Mouse (Mus musculus) thymus, postnatal 14 days (tissue): Measurements from ENCODE around the gene Rad54l2.
A peak's percentile ranks its signal among the peaks of the same experiment; 100 is the strongest.

Experiments
- DNase-seq: peaks from one replicate; pipeline ENCODE4 v3.0.0; 2021

Rad54l2 gene

GRCm38 (mm10) chr9:106788812-106789321, at the start of gene Rad54l2:
Gene Rad54l2 (minus strand): TSS chr9:106789194.
- peak; percentile 86 for DNase-seq

GRCm38 (mm10) chr9:106822381-106823104, 33.5 kb upstream of the Rad54l2 start:
- DNase-seq, result peak; percentile 91

GRCm38 (mm10) chr9:106821618-106822380, 32.8 kb upstream of the Rad54l2 start, which contains the start of gene Dcaf1:
Gene Dcaf1 (plus strand): TSS chr9:106821874.
- peak; percentile 97 for DNase-seq

- DNase-seq, result peak; percentile 11
Measured at GRCm38 (mm10) chr9:106821050-106821617, 32.1 kb upstream of the Rad54l2 start.

GRCm38 (mm10) chr9:106819201-106819600, 30.2 kb upstream of the Rad54l2 start:
- DNase-seq, result peak; percentile 48

DNA sequence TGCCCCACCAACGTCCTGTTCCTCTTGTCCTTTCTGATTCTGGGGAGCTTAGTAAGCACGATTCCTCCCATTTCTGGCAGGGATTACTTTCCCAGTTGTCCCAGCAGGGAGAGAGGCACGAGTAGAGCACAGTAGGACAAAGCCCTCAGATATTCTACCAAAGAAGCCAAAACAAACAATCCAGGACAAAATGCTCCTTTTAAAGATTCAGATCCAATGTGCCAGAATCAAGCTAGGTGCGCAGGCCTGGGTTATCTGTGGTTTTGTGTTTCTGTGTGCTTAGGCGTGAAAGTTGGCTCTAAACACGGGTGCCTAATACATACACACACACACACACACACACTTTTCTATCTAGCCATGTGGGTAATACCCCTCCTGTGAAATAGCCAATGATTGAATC, 29.2 kb upstream of the Rad54l2 start:
- DNase-seq, result no peak

- DNase-seq, result no peak
Measured at GRCm38 (mm10) chr9:106806503-106806902, 17.5 kb upstream of the Rad54l2 start.

- no peak for DNase-seq
Measured at GRCm38 (mm10) chr9:106790831-106791230, 1.8 kb upstream of the Rad54l2 start.

GRCm38 (mm10) chr9:106789363-106789762, 369 bp upstream of the Rad54l2 start:
- DNase-seq, result peak; percentile 9

DNA sequence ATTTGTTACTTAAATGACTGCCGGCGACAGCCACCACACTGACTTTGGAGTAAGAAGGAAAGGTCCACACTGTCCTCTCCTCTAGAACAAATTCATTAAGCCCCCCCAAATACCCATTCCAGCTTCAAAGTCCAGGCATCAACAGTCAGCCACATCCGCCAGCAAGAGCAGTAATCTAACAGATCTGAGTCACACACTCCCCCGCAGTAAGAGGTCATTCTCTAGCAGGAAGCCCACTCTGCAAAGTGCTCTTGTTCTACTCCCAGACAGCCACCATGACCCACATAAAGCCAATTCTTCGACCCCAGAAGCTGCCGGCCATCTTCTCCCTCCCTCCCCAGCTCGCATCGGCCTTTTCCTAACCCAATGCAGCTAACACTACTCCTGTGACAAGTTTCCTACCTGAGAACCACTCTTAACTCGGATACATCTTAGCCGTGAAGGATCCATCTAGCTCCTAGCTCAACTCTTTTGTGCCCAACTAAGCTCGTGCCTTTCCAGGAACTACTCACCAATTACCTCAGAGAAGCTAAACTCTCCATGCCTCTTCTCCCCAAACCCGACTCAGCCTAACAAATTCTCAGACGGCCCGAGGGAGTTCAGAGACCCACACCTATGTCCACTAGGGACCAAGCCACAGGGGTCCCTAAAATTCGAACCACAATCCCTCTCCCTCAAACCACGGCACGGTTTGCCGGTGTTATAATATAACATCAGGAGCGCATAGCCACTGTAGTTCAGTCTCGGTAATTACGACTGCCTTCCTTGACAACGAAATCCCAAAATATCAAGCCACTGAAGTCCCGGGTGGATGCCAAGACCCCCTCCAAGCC, 799 bp downstream of the Rad54l2 start:
- DNase-seq, result peak; percentile 4

DNA sequence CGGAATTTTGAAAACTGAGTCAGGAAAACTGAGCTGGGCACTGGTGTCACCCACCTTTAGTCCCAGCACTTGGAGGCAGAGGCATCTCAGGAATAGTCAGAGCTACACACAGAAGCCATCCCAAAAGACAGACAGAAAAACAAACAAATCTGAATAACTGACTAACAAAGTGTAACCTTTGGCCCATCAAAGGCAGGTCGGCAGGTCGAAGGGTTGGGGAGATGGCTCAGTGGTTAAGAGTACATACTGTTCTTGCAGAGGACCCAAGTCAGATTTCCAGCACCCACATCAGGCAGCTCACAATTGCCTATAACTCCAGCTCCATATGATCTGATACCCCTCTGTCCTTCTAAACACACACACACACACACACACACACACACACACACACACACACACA, 3.8 kb downstream of the Rad54l2 start:
- DNase-seq, result no peak

- DNase-seq, result no peak
Measured at GRCm38 (mm10) chr9:106783554-106783953, 5.4 kb downstream of the Rad54l2 start.

GRCm38 (mm10) chr9:106780086-106780485, 8.9 kb downstream of the Rad54l2 start:
- no peak for DNase-seq

DNA sequence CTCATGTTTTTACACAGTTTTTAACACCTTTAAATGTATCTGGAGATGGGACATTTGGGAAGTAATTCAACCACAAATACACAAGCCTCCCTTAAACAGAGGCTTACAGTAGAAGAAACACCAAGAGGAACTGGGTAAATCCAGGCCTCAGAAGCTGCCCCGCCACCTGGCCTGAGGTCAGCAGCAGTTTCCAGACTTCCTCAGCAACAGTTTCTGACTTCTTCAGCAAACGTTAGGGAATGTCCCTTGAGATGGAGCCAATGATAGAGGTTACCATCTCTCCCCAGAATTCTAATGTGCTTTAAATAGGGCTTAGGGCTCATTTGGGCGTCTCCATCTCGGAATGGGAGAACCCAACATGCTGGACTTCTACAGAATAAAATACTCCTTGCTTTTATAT, 10.7 kb downstream of the Rad54l2 start:
- no peak for DNase-seq

- DNase-seq, result no peak
Measured at GRCm38 (mm10) chr9:106777423-106777822, 11.6 kb downstream of the Rad54l2 start.

- DNase-seq, result no peak
Measured at GRCm38 (mm10) chr9:106776116-106776515, 12.9 kb downstream of the Rad54l2 start.

GRCm38 (mm10) chr9:106771770-106772169, 17.2 kb downstream of the Rad54l2 start:
- DNase-seq, result no peak

DNA sequence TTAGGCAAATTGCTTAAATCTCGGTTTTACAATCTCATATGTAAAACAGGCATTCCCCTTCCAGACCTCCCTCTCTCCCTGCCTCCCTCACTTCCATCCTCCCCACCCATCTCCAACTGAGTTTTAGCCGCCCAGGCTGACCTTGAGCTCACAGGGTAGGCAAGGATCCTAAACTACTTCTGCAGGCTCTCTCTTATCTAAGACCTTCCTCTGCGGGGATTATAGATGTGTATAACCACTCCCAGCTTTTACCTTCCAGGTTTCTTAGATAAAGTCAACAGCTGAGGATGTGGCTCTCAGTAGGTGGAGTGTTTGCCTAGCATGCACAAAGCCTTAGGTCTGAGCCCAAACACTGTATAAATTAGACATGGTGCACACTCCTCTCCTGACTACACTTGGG, 18.8 kb downstream of the Rad54l2 start:
- DNase-seq, result no peak

- DNase-seq, result no peak
Measured at GRCm38 (mm10) chr9:106769781-106770180, 19.2 kb downstream of the Rad54l2 start.

GRCm38 (mm10) chr9:106756421-106756820, 32.6 kb downstream of the Rad54l2 start:
- no peak for DNase-seq

- no peak for DNase-seq
Measured at GRCm38 (mm10) chr9:106755776-106756175, 33.2 kb downstream of the Rad54l2 start.

GRCm38 (mm10) chr9:106754311-106754710, 34.7 kb downstream of the Rad54l2 start:
- DNase-seq, result no peak

GRCm38 (mm10) chr9:106752135-106752534, 36.9 kb downstream of the Rad54l2 start:
- peak; percentile 3 for DNase-seq
